Mouse (Mus musculus): Measurements from ENCODE around the gene Astn2. TPM values are rescaled to one million over a fixed set of nuclear protein-coding genes. Genes with fewer than 3 reads are reported as not detected.

The Astn2 gene
- polyA plus RNA-seq, 1 experiment from 2014 or later = 0.69 TPM

DNA sequence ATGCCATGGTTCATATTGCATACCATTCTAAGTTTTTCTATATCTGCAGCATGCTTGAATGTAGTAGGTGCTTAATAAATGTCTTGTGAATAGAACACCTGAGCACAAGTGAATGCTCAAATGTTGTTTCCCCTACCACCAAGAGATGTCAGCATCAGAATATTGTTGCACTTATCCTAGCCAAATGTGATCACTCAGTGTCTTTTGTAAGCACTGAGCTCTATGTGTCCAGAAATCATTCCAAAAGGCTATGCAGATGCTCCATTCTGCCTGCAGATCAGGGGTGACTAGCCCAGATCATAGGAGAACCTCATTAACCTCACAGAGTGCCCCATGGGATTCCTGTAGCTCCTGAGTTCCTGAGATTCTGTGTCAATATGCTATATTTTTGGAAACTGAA is 401.5 kb downstream of the Astn2 start:
- H3K4me2 ChIP-seq (replicated peaks; ENCODE audit: low read depth, low read length) = no peak overlapping the region
- DNase-seq (ENCODE audit: low spot score) = no peak
- H3K4me1 ChIP-seq (ENCODE audit: insufficient read depth, low read depth, low read length) = no peaks in the 10 kb centered on the region
- no peaks in the 10 kb centered on the region for H3K36me3 ChIP-seq (ENCODE audit: insufficient read depth, low read length)
- H3K27me3 ChIP-seq (replicated peaks; ENCODE audit: insufficient read depth, low read length) = no peaks in the 10 kb centered on the region
- TF ChIP-seq CTCF (IDR thresholded peaks at IDR 0.05) (no peak), EP300 (IDR thresholded peaks at IDR 0.05) (no peak)
- H3K9ac ChIP-seq (replicated peaks; ENCODE audit: low read depth) = no peak overlapping the region
- H3K27ac ChIP-seq (ENCODE audit: low read length) = no peak overlapping the region
- H3K4me3 ChIP-seq (ENCODE audit: low read depth, low read length) = no peak overlapping the region
- no peak for ATAC-seq
- H3K9me3 ChIP-seq (ENCODE audit: low read length) = no peaks in the 10 kb centered on the region

DNA sequence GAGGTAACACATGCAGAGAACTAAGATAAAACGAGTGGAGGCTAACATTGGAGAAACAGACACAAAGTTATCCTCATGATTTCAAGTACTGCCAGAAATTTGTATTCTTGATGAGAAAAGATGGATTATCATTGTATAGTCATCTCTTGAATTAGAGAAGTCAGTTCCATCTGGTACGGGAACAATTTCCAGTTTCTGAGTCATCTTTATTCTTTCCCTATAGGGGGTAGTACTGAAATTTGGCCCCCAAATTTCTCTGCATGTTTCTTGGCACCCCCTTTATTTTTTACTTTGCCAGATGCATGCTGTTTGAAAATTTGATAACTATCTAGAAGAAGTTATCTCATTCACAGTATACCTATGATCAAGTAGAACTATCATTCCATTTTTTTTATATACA is 420.8 kb downstream of the Astn2 start:
- Histone ChIP-seq H3K9ac (replicated peaks; ENCODE audit: low read depth) (no peak overlapping the region), H3K4me2 (replicated peaks; ENCODE audit: low read depth, low read length) (no peak overlapping the region), H3K9me3 (ENCODE audit: low read length) (no peaks in the 10 kb centered on the region), H3K27ac (ENCODE audit: low read length) (no peak overlapping the region), H3K27me3 (replicated peaks; ENCODE audit: insufficient read depth, low read length) (no peaks in the 10 kb centered on the region), H3K4me1 (ENCODE audit: insufficient read depth, low read depth, low read length) (no peaks in the 10 kb centered on the region), H3K36me3 (ENCODE audit: insufficient read depth, low read length) (no peaks in the 10 kb centered on the region), H3K4me3 (ENCODE audit: low read depth, low read length) (no peak overlapping the region)
- ATAC-seq (no peak), DNase-seq (ENCODE audit: low spot score) (no peak)
- TF ChIP-seq CTCF (IDR thresholded peaks at IDR 0.05) (no peak), EP300 (IDR thresholded peaks at IDR 0.05) (no peak)
- 84% methylated on average over 2 of the region's 2 CpGs for WGBS

DNA sequence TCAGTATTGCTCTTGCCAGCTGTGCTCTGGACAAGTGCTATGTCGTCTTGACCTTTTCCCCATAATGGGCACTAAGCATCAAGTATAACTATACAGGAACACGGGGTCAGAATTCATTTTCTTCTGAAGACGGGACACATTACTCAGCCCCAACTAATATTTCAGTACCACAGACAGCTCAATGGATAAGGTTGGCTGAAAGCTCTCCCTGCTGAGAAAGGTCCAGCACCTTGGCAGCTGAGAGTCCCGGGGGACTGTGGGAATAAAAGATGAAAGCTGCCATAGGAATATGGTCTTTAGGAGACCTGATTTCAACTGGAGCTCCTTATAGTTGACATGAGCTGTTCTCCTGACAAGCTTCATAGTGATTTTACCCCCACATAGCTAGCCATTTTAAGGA is 421.5 kb downstream of the Astn2 start:
- no peaks in the 10 kb centered on the region for H3K9me3 ChIP-seq (ENCODE audit: low read length)
- H3K4me1 ChIP-seq (ENCODE audit: insufficient read depth, low read depth, low read length) = no peaks in the 10 kb centered on the region
- no peak overlapping the region for H3K4me2 ChIP-seq (replicated peaks; ENCODE audit: low read depth, low read length)
- WGBS = 42% methylated on average over 4 of the region's 4 CpGs
- no peaks in the 10 kb centered on the region for H3K27me3 ChIP-seq (replicated peaks; ENCODE audit: insufficient read depth, low read length)
- no peak overlapping the region for H3K9ac ChIP-seq (replicated peaks; ENCODE audit: low read depth)
- TF ChIP-seq CTCF (IDR thresholded peaks at IDR 0.05) = no peak
- no peak for TF ChIP-seq EP300 (IDR thresholded peaks at IDR 0.05)
- ATAC-seq = no peak
- H3K27ac ChIP-seq (ENCODE audit: low read length) = no peak overlapping the region
- no peaks in the 10 kb centered on the region for H3K36me3 ChIP-seq (ENCODE audit: insufficient read depth, low read length)
- no peak for DNase-seq (ENCODE audit: low spot score)
- no peak overlapping the region for H3K4me3 ChIP-seq (ENCODE audit: low read depth, low read length)

DNA sequence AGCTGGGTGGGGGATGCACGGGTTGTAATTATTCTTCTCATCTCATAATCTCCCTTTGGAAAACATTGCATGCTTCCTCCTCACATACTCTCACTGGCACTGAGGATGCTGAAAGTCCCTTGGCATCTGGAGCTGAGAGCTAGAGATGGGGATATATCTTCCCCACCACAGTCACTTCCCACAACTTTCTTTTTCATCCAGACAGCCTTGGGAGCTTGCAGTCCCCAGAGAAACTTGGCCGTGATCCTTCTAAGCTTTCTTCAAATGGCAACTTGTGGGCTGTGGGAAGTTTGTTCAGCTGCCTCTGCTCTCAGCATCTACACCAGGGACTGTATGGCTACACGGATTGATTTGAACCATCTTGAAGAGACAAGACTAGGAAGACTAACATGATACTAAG is 428.2 kb downstream of the Astn2 start:
- WGBS = 61% methylated on average over 3 of the region's 3 CpGs
- DNase-seq (ENCODE audit: low spot score) = no peak
- Histone ChIP-seq H3K9me3 (ENCODE audit: low read length) (no peaks in the 10 kb centered on the region), H3K4me2 (replicated peaks; ENCODE audit: low read depth, low read length) (no peak overlapping the region), H3K36me3 (ENCODE audit: insufficient read depth, low read length) (no peaks in the 10 kb centered on the region), H3K27me3 (replicated peaks; ENCODE audit: insufficient read depth, low read length) (no peaks in the 10 kb centered on the region), H3K27ac (ENCODE audit: low read length) (no peak overlapping the region), H3K9ac (replicated peaks; ENCODE audit: low read depth) (no peak overlapping the region), H3K4me1 (ENCODE audit: insufficient read depth, low read depth, low read length) (no peaks in the 10 kb centered on the region), H3K4me3 (ENCODE audit: low read depth, low read length) (no peak overlapping the region)
- TF ChIP-seq CTCF (IDR thresholded peaks at IDR 0.05) = no peak
- TF ChIP-seq EP300 (IDR thresholded peaks at IDR 0.05) = no peak
- ATAC-seq = no peak

DNA sequence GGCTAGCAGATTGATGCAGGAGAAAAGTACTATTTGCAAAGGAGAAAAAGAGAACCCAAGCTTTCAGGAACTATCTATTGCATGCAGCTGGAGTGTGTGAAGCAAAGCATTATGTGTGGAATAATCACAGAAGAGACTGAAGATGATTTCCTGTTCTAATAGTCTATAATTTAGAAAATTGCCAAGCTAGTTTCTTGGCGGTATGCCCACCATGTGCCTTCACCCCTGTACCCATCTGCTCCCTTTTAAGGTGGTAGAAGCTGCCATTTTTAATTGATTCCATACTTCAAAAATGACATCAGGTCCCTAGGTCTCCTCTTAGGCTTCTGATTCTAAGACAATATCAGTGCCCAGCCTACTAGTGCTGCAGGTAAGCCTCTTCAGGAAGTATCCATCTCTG is 432.0 kb downstream of the Astn2 start:
- no peak for DNase-seq (ENCODE audit: low spot score)
- Histone ChIP-seq H3K4me1 (ENCODE audit: insufficient read depth, low read depth, low read length) (no peaks in the 10 kb centered on the region), H3K27ac (ENCODE audit: low read length) (no peak overlapping the region), H3K36me3 (ENCODE audit: insufficient read depth, low read length) (no peaks in the 10 kb centered on the region), H3K4me2 (replicated peaks; ENCODE audit: low read depth, low read length) (no peak overlapping the region), H3K4me3 (ENCODE audit: low read depth, low read length) (no peak overlapping the region), H3K9ac (replicated peaks; ENCODE audit: low read depth) (no peak overlapping the region), H3K27me3 (replicated peaks; ENCODE audit: insufficient read depth, low read length) (no peaks in the 10 kb centered on the region), H3K9me3 (ENCODE audit: low read length) (no peaks in the 10 kb centered on the region)
- no peak for TF ChIP-seq CTCF (IDR thresholded peaks at IDR 0.05)
- TF ChIP-seq EP300 (IDR thresholded peaks at IDR 0.05) = no peak
- WGBS = 93% methylated on average over 1 of the region's 1 CpGs
- no peak for ATAC-seq

DNA sequence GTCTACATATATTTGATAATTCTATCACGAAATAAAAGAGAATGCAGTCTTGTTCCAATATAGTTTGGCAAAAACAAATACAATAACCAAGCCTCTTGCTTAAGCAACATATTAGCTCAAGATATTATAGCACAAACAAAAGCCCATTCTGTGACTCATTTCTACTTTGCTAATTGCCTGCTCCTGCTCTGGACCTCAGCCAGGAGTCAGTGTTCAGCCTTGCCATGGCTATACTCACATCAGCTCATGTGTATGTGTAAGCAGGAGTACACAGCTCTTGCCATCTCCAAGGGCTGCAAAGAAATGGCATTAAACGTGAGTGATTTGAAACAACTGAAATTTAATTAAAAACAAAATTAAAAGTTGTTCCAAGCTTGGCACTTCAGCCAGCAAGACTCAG is 435.1 kb downstream of the Astn2 start:
- ATAC-seq = no peak
- no peak overlapping the region for H3K4me2 ChIP-seq (replicated peaks; ENCODE audit: low read depth, low read length)
- WGBS = 61% methylated on average over 2 of the region's 2 CpGs
- TF ChIP-seq EP300 (IDR thresholded peaks at IDR 0.05) = no peak
- no peak overlapping the region for H3K4me3 ChIP-seq (ENCODE audit: low read depth, low read length)
- DNase-seq (ENCODE audit: low spot score) = no peak
- H3K36me3 ChIP-seq (ENCODE audit: insufficient read depth, low read length) = no peaks in the 10 kb centered on the region
- H3K4me1 ChIP-seq (ENCODE audit: insufficient read depth, low read depth, low read length) = no peaks in the 10 kb centered on the region
- H3K9me3 ChIP-seq (ENCODE audit: low read length) = no peaks in the 10 kb centered on the region
- H3K27me3 ChIP-seq (replicated peaks; ENCODE audit: insufficient read depth, low read length) = no peaks in the 10 kb centered on the region
- H3K27ac ChIP-seq (ENCODE audit: low read length) = no peak overlapping the region
- no peak overlapping the region for H3K9ac ChIP-seq (replicated peaks; ENCODE audit: low read depth)

DNA sequence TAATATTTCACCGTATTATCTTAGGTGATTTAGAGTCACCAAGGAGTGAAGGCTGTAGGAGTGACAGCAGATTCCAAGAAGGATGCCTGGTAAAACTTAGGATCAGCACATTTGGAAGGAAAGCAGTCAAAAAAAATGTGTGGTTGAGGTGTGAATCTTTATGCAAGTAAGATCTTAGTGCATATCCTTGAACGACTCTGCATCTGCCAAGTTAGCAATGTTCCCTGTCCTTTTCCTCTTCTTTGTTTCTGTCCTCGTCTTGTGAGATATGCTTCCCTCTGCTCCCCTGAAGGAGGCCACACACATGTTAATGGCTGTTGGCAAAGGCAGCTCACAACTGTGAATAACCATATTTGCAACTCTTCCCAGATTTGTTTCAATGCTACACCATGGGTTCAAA is 439.8 kb downstream of the Astn2 start:
- no peaks in the 10 kb centered on the region for H3K27me3 ChIP-seq (replicated peaks; ENCODE audit: insufficient read depth, low read length)
- ATAC-seq (no peak), DNase-seq (ENCODE audit: low spot score) (no peak)
- H3K36me3 ChIP-seq (ENCODE audit: insufficient read depth, low read length) = no peaks in the 10 kb centered on the region
- H3K4me3 ChIP-seq (ENCODE audit: low read depth, low read length) = no peak overlapping the region
- H3K27ac ChIP-seq (ENCODE audit: low read length) = no peak overlapping the region
- no peaks in the 10 kb centered on the region for H3K4me1 ChIP-seq (ENCODE audit: insufficient read depth, low read depth, low read length)
- H3K9ac ChIP-seq (replicated peaks; ENCODE audit: low read depth) = no peak overlapping the region
- no peaks in the 10 kb centered on the region for H3K9me3 ChIP-seq (ENCODE audit: low read length)
- no peak for TF ChIP-seq EP300 (IDR thresholded peaks at IDR 0.05)
- no peak for TF ChIP-seq CTCF (IDR thresholded peaks at IDR 0.05)
- WGBS = 54% methylated on average over 3 of the region's 3 CpGs
- H3K4me2 ChIP-seq (replicated peaks; ENCODE audit: low read depth, low read length) = no peak overlapping the region
